Mouse (Mus musculus) stomach, postnatal 0 days (tissue): ENCODE results near the gene Fam189b. TPM values are rescaled to one million over a fixed set of nuclear protein-coding genes. Genes with fewer than 3 reads are reported as not detected.

Source experiments
- ATAC-seq: fragments of 200-750 bp; cut with Nextera tagmentation; 2 replicates; pipeline ENCODE4 v1.8.0; 2017; ENCODE audit not compliant: low FRiP score, low TSS enrichment
- DNase-seq: peaks from one replicate; pipeline ENCODE4 v3.0.0-alpha.2; 2016; ENCODE audit warnings: low spot score
- H3K27ac ChIP-seq: fragments of 300-500 bp; sonication (generic); replicated peaks from 2 replicates; pipeline ENCODE4 v1.5.1; 2014; ENCODE audit warnings: mild to moderate bottlenecking, control low read depth
- H3K27me3 ChIP-seq: fragments of 300-500 bp; sonication (generic); 2 replicates; pipeline ENCODE4 v1.6.1; 2014; ENCODE audit warnings: low read length; ENCODE audit not compliant: control insufficient read depth, insufficient read depth
- H3K36me3 ChIP-seq: fragments of 300-500 bp; sonication (generic); 2 replicates; pipeline ENCODE4 v1.6.1; 2014; ENCODE audit warnings: low read length, mixed read lengths; ENCODE audit not compliant: control insufficient read depth, insufficient read depth
- H3K4me1 ChIP-seq: fragments of 300-500 bp; sonication (generic); replicated peaks from 2 replicates; pipeline ENCODE4 v1.6.1; 2014; ENCODE audit warnings: antibody characterized with exemption; ENCODE audit not compliant: control insufficient read depth, insufficient read depth
- H3K4me2 ChIP-seq: fragments of 300-500 bp; sonication (generic); replicated peaks from 2 replicates; pipeline ENCODE4 v1.6.1; 2014; ENCODE audit warnings: low read depth, mild to moderate bottlenecking, control low read depth, moderate library complexity
- H3K4me3 ChIP-seq: fragments of 300-500 bp; sonication (generic); 2 replicates; pipeline ENCODE4 v1.5.1; 2014; ENCODE audit warnings: low read depth, low read length, control low read depth
- H3K9ac ChIP-seq: fragments of 300-500 bp; sonication (generic); 2 replicates; pipeline ENCODE4 v1.6.1; 2014; ENCODE audit warnings: mild to moderate bottlenecking, low read length, control low read depth, mixed read lengths
- H3K9me3 ChIP-seq: fragments of 300-500 bp; sonication (generic); 2 replicates; pipeline ENCODE4 v1.6.1; 2016; ENCODE audit warnings: low read length; ENCODE audit not compliant: control insufficient read depth
- CTCF ChIP-seq: IDR thresholded peaks from 2 replicates; pipeline ENCODE4 v1.5.1; 2016; ENCODE audit warnings: antibody characterized with exemption, low read depth, mild to moderate bottlenecking, moderate library complexity
- EP300 ChIP-seq: optimal IDR thresholded peaks from 2 replicates; pipeline ENCODE3; 2016; ENCODE audit warnings: antibody characterized with exemption
- WGBS: fragments of 180-500 bp; shearing (Covaris S2); extraction: QIAGEN DNeasy Blood & Tissue Kit; methylation state at CpG from one replicate; pipeline ENCODE4 v1.1.7; 2014; 5-methylcytosine and 5-hydroxymethylcytosine counted together
- polyA plus RNA-seq: library from polyadenylated mRNA; unstranded; fragments of >200 nt; fragmentation: Nextera tagmentation; extraction: Ambion mirVana; gene quantifications from 2 replicates; pipeline ENCODE4 v1.2.1, GENCODE M21; 2015

Fam189b gene
- polyA plus RNA-seq, 1 experiment from 2014 or later, result 7.5 TPM

DNA sequence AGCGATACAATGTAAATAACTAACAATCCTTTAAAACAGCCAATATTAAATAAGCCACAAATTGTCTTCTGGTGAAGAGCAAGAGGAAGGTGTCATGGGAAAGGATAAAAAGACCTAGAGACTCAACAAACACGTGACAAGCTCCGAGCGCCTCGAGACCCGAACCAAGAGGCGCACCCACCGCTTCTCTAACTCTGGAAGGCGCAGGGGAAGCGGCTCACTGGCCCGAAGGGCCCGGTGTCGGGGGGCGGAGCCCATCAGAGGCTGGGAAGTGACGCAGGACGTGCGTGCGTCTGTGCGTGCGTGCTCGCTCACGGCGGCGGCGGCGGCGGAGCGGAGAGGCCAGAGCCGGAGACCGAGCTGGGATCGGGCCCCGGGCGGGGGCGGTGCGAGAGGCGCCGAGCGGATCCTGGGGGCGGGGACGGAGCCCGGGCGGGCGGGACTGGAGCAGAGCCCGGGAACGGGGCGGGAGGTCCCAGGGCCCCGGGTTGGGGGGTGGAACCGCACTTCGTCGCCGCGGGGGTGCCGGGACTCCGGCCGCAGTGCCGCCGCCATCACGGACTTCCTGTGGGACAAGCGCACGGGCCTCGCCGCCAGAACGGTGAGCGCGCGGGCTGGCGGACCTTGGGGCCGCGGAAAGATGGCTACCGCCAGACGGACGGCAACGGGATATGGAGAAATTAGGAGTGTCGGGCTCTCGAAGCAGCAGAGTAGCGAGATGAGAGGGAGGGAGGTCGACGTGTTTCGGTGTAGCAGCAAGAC is 18.3 kb upstream of the Fam189b start, which contains the start of gene Clk2:
Gene Clk2, plus strand, starts transcription at position 290 of the 762 bp plus-strand sequence.
- Histone ChIP-seq H3K27me3 (no peaks in the 10 kb centered on the region), H3K9ac (peak within 1 kb of the TSS; percentile 97), H3K9me3 (no peaks in the 10 kb centered on the region), H3K4me1 (peaks cover 5% of the 10 kb centered on the region; the same call in 1 of the 2 replicates), H3K4me3 (peak within 1 kb of the TSS; percentile 78), H3K27ac (peak within 1 kb of the TSS; percentile 98), H3K36me3 (peaks cover 14% of the 10 kb centered on the region; the same call in 1 of the 2 replicates), H3K4me2 (peak within 1 kb of the TSS; percentile 49)
- WGBS, result under 1% methylated on average over 70 of the region's 79 CpGs
- TF ChIP-seq CTCF (no peak), EP300 (no peak)
- DNase-seq, result peak; percentile 96
- peak; percentile 98 for ATAC-seq

DNA sequence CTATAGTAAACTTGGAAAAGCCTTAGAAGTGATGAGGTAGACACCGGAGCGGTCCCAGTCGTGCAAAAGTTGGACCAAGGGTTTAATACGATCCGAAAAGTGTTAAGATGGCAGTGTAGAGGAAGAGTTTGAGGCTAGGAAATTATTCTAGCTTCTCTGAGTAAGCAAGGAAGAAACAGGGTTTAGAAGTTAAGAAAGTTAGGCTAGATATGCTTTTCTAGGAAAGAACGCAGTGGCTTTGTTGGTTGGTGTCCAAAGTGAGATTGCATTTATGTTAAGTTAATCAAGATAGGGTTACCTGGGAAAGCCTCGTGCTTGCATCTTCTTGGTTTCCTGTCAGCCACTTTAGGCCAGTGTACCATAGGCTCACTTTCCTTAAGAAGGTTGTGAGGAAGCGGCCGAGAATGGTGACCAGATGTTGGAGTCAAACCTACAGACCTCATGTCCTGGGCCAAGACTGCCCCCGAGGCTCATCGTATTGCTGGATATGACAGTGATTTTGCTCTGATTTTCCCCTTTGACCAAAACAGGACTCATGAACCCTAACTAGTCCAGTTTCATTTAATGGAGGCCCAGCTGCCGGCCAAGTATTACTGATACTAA is 17.6 kb upstream of the Fam189b start:
- no peaks in the 10 kb centered on the region for H3K9me3 ChIP-seq
- no peak for TF ChIP-seq CTCF
- no peak for TF ChIP-seq EP300
- DNase-seq, result no peak
- no peaks in the 10 kb centered on the region for H3K27me3 ChIP-seq
- H3K4me2 ChIP-seq, result peak overlapping the region; percentile 49
- H3K36me3 ChIP-seq, result peaks cover 16% of the 10 kb centered on the region; the same call in 1 of the 2 replicates
- peak overlapping the region; percentile 97 for H3K9ac ChIP-seq
- H3K4me3 ChIP-seq, result peak overlapping the region; percentile 78
- H3K4me1 ChIP-seq, result 0 out of 2 replicates have a peak, but pooled peaks cover 2% of the 10 kb centered on the region
- ATAC-seq, result no peak
- 10% methylated on average over 12 of the region's 12 CpGs for WGBS
- peak overlapping the region; percentile 98 for H3K27ac ChIP-seq

- WGBS, result 89% methylated on average over 19 of the region's 19 CpGs
- DNase-seq (no peak), ATAC-seq (no peak)
- 0 out of 2 replicates have a peak, but pooled peaks cover 2% of the 10 kb centered on the region for H3K4me1 ChIP-seq
- no peak overlapping the region for H3K4me3 ChIP-seq
- TF ChIP-seq CTCF, result no peak
- no peak for TF ChIP-seq EP300
- peaks cover 19% of the 10 kb centered on the region; the same call in 1 of the 2 replicates for H3K36me3 ChIP-seq
- no peaks in the 10 kb centered on the region for H3K27me3 ChIP-seq
- no peak overlapping the region for H3K9ac ChIP-seq
- H3K9me3 ChIP-seq, result no peaks in the 10 kb centered on the region
- no peak overlapping the region for H3K4me2 ChIP-seq
- no peak overlapping the region for H3K27ac ChIP-seq
These were observed 16.0 kb upstream of the Fam189b start for GRCm38 (mm10) chr3:89166945-89167344.

- H3K4me2 ChIP-seq, result no peak overlapping the region
- no peak for TF ChIP-seq CTCF
- no peak for TF ChIP-seq EP300
- no peaks in the 10 kb centered on the region for H3K27me3 ChIP-seq
- peaks cover 4% of the 10 kb centered on the region; the same call in 1 of the 2 replicates for H3K4me1 ChIP-seq
- peaks cover 44% of the 10 kb centered on the region for H3K36me3 ChIP-seq
- H3K9ac ChIP-seq, result no peak overlapping the region
- H3K4me3 ChIP-seq, result no peak overlapping the region
- 92% methylated on average over 11 of the region's 11 CpGs for WGBS
- DNase-seq (no peak), ATAC-seq (no peak)
- H3K27ac ChIP-seq, result no peak overlapping the region
- no peaks in the 10 kb centered on the region for H3K9me3 ChIP-seq
These were observed 8.1 kb upstream of the Fam189b start for GRCm38 (mm10) chr3:89174844-89175243.

- no peak overlapping the region for H3K4me2 ChIP-seq
- no peak overlapping the region for H3K4me3 ChIP-seq
- ATAC-seq (no peak), DNase-seq (no peak)
- H3K9ac ChIP-seq, result no peak overlapping the region
- no peak for TF ChIP-seq EP300
- no peak for TF ChIP-seq CTCF
- H3K27me3 ChIP-seq, result no peaks in the 10 kb centered on the region
- peaks cover 50% of the 10 kb centered on the region for H3K36me3 ChIP-seq
- H3K4me1 ChIP-seq, result peaks cover 4% of the 10 kb centered on the region; the same call in 1 of the 2 replicates
- no peaks in the 10 kb centered on the region for H3K9me3 ChIP-seq
- 89% methylated on average over 10 of the region's 10 CpGs for WGBS
- no peak overlapping the region for H3K27ac ChIP-seq
These were observed 7.4 kb upstream of the Fam189b start for GRCm38 (mm10) chr3:89175544-89175943.

GRCm38 (mm10) chr3:89176421-89176820 is 6.5 kb upstream of the Fam189b start:
- Histone ChIP-seq H3K9me3 (no peaks in the 10 kb centered on the region), H3K36me3 (peaks cover 53% of the 10 kb centered on the region), H3K9ac (no peak overlapping the region), H3K4me2 (no peak overlapping the region), H3K27me3 (no peaks in the 10 kb centered on the region), H3K27ac (no peak overlapping the region), H3K4me1 (peaks cover 4% of the 10 kb centered on the region; the same call in 1 of the 2 replicates), H3K4me3 (no peak overlapping the region)
- DNase-seq (no peak), ATAC-seq (no peak)
- TF ChIP-seq CTCF, result no peak
- no peak for TF ChIP-seq EP300
- WGBS, result 83% methylated on average over 7 of the region's 7 CpGs
